Mouse (Mus musculus) thymus, adult 2 months (tissue): ENCODE measurements around the gene Lhb.

Experiments used
- CTCF ChIP-seq: fragments of 200-500 bp; IDR thresholded peaks from 2 replicates; pipeline ENCODE4 v1.5.1; 2012; ENCODE audit warnings: mild to moderate bottlenecking, control low read depth, low read length, moderate library complexity, borderline replicate concordance; ENCODE audit not compliant: control insufficient read depth, poor library complexity, insufficient read depth; ENCODE audit errors: extremely low read depth
- POLR2A ChIP-seq: fragments of 200-500 bp; IDR thresholded peaks from 2 replicates; pipeline ENCODE4 v1.6.1; 2012; ENCODE audit warnings: mild to moderate bottlenecking, low read length, control low read depth, moderate library complexity; ENCODE audit not compliant: control insufficient read depth, poor library complexity, insufficient read depth; ENCODE audit errors: extremely low read depth

DNA sequence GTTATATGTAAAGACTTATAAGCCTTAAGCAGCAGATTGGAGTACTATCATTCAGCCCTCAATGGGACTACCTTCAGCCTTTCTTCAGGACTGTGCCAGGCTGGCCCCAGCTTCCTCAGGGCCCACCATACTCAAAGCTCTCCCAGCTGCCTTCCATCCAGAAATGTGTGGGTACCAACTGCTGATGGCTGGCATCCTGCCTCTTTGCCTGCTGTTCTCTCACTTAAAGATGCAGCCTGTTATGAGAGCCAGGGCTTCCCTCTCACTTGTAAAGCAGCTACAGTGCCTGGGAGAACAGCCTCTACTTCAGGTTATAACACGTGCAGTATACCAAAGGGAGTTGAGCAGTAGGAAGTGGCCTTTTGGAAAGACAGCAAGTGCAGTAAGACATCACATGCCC is 44.6 kb upstream of the Lhb start:
- TF ChIP-seq CTCF (no peak), POLR2A (no peak)
